Mouse (Mus musculus) gastrocnemius, postnatal 25 days (tissue): Measurements from ENCODE around the gene Trim27. TPM values are rescaled to one million over a fixed set of nuclear protein-coding genes. Genes with fewer than 3 reads are reported as not detected.
A peak's percentile ranks its signal among the peaks of the same experiment; 100 is the strongest.

Experiments
- DNase-seq: peaks from one replicate; pipeline ENCODE4 v3.0.0; 2022
- long read RNA-seq, 2 experiments: library from polyadenylated mRNA; stranded (forward); transcript quantifications; one replicate each; pipeline ENCODE4 v2.0.0; 2021
- total RNA-seq, 2 experiments: library from RNA; stranded (reverse); gene quantifications; 1 replicate in 1 of 2; 2 replicates in 1 of 2; pipeline ENCODE4 v1.2.3; 2021

The Trim27 gene
- total RNA-seq: 10 to 100 TPM; 20.6 to 24.7 TPM
- long read RNA-seq, experiment 1, full-length matches to known transcripts: 9 of 12 reads
- long read RNA-seq, experiment 1, partial matches to known transcripts: 0 of 12 reads
- long read RNA-seq, experiment 1, other reads (novel, unspliced or antisense): 3 of 12 reads
- long read RNA-seq, experiment 2, full-length matches to known transcripts: 12 of 22 reads
- long read RNA-seq, experiment 2, partial matches to known transcripts: 3 of 22 reads
- long read RNA-seq, experiment 2, other reads (novel, unspliced or antisense): 7 of 22 reads

GRCm38 (mm10) chr13:21179367-21179723 lies at the start of gene Trim27:
Gene Trim27 (plus strand): TSS chr13:21179445.
- DNase-seq: no peak

GRCm38 (mm10) chr13:21142421-21142820 lies 36.8 kb upstream of the Trim27 start:
- no peak for DNase-seq

GRCm38 (mm10) chr13:21145767-21146166 lies 33.5 kb upstream of the Trim27 start, which contains the start of gene Olfr1368:
Gene Olfr1368 (minus strand): TSS chr13:21145867.
- no peak for DNase-seq

- DNase-seq: no peak
These were observed 23.4 kb upstream of the Trim27 start for GRCm38 (mm10) chr13:21155888-21156287.

- DNase-seq: no peak
These were observed 21.2 kb upstream of the Trim27 start for GRCm38 (mm10) chr13:21158071-21158470.

GRCm38 (mm10) chr13:21158785-21159474 lies 20.3 kb upstream of the Trim27 start:
- peak; percentile 61 for DNase-seq

- DNase-seq: no peak
These were observed 19.8 kb upstream of the Trim27 start for GRCm38 (mm10) chr13:21159475-21159819.

- DNase-seq: no peak
These were observed 19.2 kb upstream of the Trim27 start for GRCm38 (mm10) chr13:21160041-21160511.

- peak; percentile 77 for DNase-seq
These were observed 18.3 kb upstream of the Trim27 start for GRCm38 (mm10) chr13:21160657-21161590.

GRCm38 (mm10) chr13:21161591-21161990 lies 17.7 kb upstream of the Trim27 start:
- no peak for DNase-seq

GRCm38 (mm10) chr13:21162591-21162990 lies 16.7 kb upstream of the Trim27 start:
- DNase-seq: no peak

- DNase-seq: peak; percentile 61
These were observed 12.0 kb upstream of the Trim27 start for GRCm38 (mm10) chr13:21166936-21167909.

GRCm38 (mm10) chr13:21167910-21168300 lies 11.3 kb upstream of the Trim27 start:
- no peak for DNase-seq

- no peak for DNase-seq
These were observed 10.8 kb upstream of the Trim27 start for GRCm38 (mm10) chr13:21168371-21169011.

GRCm38 (mm10) chr13:21169121-21169656 lies 10.1 kb upstream of the Trim27 start:
- DNase-seq: no peak

GRCm38 (mm10) chr13:21169657-21170430 lies 9.4 kb upstream of the Trim27 start:
- peak; percentile 69 for DNase-seq

GRCm38 (mm10) chr13:21170431-21171155 lies 8.7 kb upstream of the Trim27 start:
- no peak for DNase-seq

GRCm38 (mm10) chr13:21171156-21171530 lies 8.1 kb upstream of the Trim27 start:
- DNase-seq: no peak

- DNase-seq: no peak
These were observed 7.6 kb upstream of the Trim27 start for GRCm38 (mm10) chr13:21171600-21172150.
